Mouse (Mus musculus): ENCODE measurements around the gene Aanat. TPM values are rescaled to one million over a fixed set of nuclear protein-coding genes. Genes with fewer than 3 reads are reported as not detected.

Aanat gene
- total and polyA plus RNA-seq, 3 experiments: not detected

DNA sequence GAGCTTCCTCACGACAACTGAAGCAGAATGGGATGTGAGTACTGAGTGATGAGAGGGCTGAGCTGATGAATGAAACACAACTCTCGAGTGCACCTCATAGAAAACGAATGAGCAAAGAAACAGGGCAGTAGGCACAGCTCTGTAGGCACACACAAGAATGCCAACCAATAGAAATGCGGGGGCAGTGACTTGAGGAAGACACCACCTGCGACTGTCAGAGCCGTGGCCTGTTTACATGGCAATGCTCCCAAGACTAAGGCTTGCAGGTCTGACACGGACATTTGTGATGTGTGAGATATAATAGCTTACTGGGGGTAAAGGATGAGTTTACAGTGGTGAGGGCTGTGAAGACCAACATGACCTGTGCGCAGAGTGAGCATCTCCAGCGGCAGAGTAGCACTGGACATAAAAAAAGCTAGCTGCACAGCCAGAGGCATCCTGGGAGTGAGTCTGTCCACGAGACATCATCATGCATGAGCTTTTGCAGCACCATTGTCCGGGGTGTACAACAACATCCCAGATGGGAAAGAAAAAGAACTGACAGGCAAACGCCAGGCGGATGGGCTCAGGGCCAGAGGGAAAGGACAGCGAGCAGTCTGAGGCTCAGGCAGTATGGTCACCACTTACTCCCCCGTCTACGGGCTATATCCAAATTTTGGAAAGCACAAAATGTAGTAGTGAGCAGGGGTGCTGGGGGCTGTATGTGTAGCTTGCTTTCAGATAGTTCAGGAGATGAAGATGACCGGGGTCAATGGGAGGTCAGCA is 38.8 kb upstream of the Aanat start:
- H3K36me3 ChIP-seq (replicated peaks in 1 of 2; ENCODE audit: control insufficient read depth in 1 of 2, insufficient read depth in 1 of 2, low read length in 1 of 2): peaks cover 61 to 83% of the 10 kb centered on the region in 2 experiments
- H3K9ac ChIP-seq (ENCODE audit: insufficient read depth, low read depth): no peak overlapping the region
- dilution Hi-C loops (cut with MboI; ENCODE audit: extremely low pct_ligation_motif_present, extremely low pct_unique_long_range_greater_than_20kb, low sequenced_read_pairs) (no loop called here), in situ Hi-C loops (cut with MboI; ENCODE audit: low pct_ligation_motif_present, low pct_unique_long_range_greater_than_20kb, low sequenced_read_pairs) (no loop called here)
- no peak for DNase-seq (ENCODE audit: extremely low read depth)
- no peaks in the 10 kb centered on the region for H3K79me2 ChIP-seq (replicated peaks; ENCODE audit: control insufficient read depth, extremely low read depth, insufficient read depth, poor library complexity, severe bottlenecking)
- H3K27me3 ChIP-seq (replicated peaks): no peaks in the 10 kb centered on the region
- peaks cover 0 to 14% of the 10 kb centered on the region in 2 experiments; a peak in 2 of 4 replicates for H3K4me1 ChIP-seq (ENCODE audit: control insufficient read depth in 1 of 2, insufficient read depth in 2 of 2)
- no peak overlapping the region for H3K27ac ChIP-seq (ENCODE audit: insufficient read depth, low read depth)
- TF ChIP-seq EP300 (IDR thresholded peaks at IDR 0.05; ENCODE audit: low read length) (no peak), MAFK (IDR thresholded peaks at IDR 0.05; ENCODE audit: insufficient replicate concordance, low read length) (no peak), MAX (IDR thresholded peaks at IDR 0.05; ENCODE audit: low read length) (no peak), POLR2AphosphoS2 (IDR thresholded peaks at IDR 0.05; ENCODE audit: low read depth, low read length) (no peak), ELF1 (IDR thresholded peaks at IDR 0.05; ENCODE audit: low read depth, low read length) (no peak), BHLHE40 (IDR thresholded peaks at IDR 0.05; ENCODE audit: low read depth, low read length) (no peak), KAT2A (IDR thresholded peaks at IDR 0.05; ENCODE audit: insufficient replicate concordance, low read length) (no peak), SMC3 (IDR thresholded peaks at IDR 0.05; ENCODE audit: low read depth, low read length) (no peak), USF2 (conservative IDR thresholded peaks at IDR 0.05; ENCODE audit: low read depth, low read length) (no peak), HCFC1 (IDR thresholded peaks at IDR 0.05; ENCODE audit: low read depth, low read length) (no peak), TBP (conservative IDR thresholded peaks at IDR 0.05; ENCODE audit: low read depth, low read length) (no peak)
- no peak overlapping the region for H3K4me2 ChIP-seq (ENCODE audit: insufficient read depth, low read depth, poor library complexity, severe bottlenecking)
- H3K9me3 ChIP-seq (replicated peaks; ENCODE audit: low read length): no peaks in the 10 kb centered on the region
- H3K4me3 ChIP-seq (replicated peaks in 1 of 3; ENCODE audit: low read depth in 2 of 3, low read length in 2 of 3, poor library complexity in 1 of 3): no peak overlapping the region

DNA sequence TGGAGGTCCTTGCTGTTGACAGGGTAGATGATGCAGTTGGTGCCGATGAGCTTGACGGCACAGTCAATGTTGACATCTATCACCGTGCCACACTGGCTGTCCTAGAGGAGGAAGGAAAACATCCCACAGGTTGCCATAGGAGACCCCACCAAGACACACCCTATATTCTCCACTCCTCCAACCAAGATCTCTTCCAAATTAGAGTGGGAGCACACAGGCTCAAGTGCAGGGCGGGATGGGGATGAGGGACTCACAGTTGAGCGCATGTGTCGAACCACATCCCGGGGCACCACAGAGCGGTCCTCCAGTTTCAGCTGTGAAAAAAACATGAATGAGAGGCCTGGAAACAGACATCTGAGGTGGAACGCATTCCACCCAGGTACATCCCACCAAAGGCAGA is 37.5 kb upstream of the Aanat start:
- DNase-seq (ENCODE audit: extremely low read depth): no peak
- TF ChIP-seq E2F4 (IDR thresholded peaks at IDR 0.05; ENCODE audit: insufficient replicate concordance, low read depth, low read length) (no peak), UBTF (IDR thresholded peaks at IDR 0.05; ENCODE audit: low read depth, low read length) (no peak), TCF12 (IDR thresholded peaks at IDR 0.05; ENCODE audit: low read depth, low read length) (no peak), MAFK (IDR thresholded peaks at IDR 0.05; ENCODE audit: insufficient replicate concordance, low read length) (no peak), KAT2A (IDR thresholded peaks at IDR 0.05; ENCODE audit: insufficient replicate concordance, low read length) (no peak), CHD2 (IDR thresholded peaks at IDR 0.05; ENCODE audit: low read length) (no peak), ETS1 (conservative IDR thresholded peaks at IDR 0.05; ENCODE audit: low read depth, low read length) (no peak), BHLHE40 (IDR thresholded peaks at IDR 0.05; ENCODE audit: low read depth, low read length) (no peak), ZC3H11A (IDR thresholded peaks at IDR 0.05; ENCODE audit: low read depth, low read length) (no peak), EP300 (IDR thresholded peaks at IDR 0.05; ENCODE audit: low read length) (no peak), MAZ (IDR thresholded peaks at IDR 0.05; ENCODE audit: low read depth, low read length) (no peak), HCFC1 (IDR thresholded peaks at IDR 0.05; ENCODE audit: low read depth, low read length) (no peak), JUN (IDR thresholded peaks at IDR 0.05; ENCODE audit: insufficient read depth, low read depth, low read length) (no peak), POLR2A (IDR thresholded peaks at IDR 0.05; ENCODE audit: low read depth, low read length) (no peak), POLR2AphosphoS2 (IDR thresholded peaks at IDR 0.05; ENCODE audit: low read depth, low read length) (no peak), NRF1 (IDR thresholded peaks at IDR 0.05; ENCODE audit: low read depth, low read length) (no peak), PAX5 (IDR thresholded peaks at IDR 0.05; ENCODE audit: low read length) (no peak)
- H3K4me1 ChIP-seq (ENCODE audit: control insufficient read depth in 1 of 2, insufficient read depth in 2 of 2): peaks cover 0 to 14% of the 10 kb centered on the region in 2 experiments; a peak in 2 of 4 replicates
- no peaks in the 10 kb centered on the region for H3K79me2 ChIP-seq (replicated peaks; ENCODE audit: control insufficient read depth, extremely low read depth, insufficient read depth, poor library complexity, severe bottlenecking)
- no peaks in the 10 kb centered on the region for H3K27me3 ChIP-seq (replicated peaks)
- no peak overlapping the region for H3K27ac ChIP-seq (ENCODE audit: insufficient read depth, low read depth)
- in situ Hi-C loops (cut with MboI; ENCODE audit: low pct_ligation_motif_present, low pct_unique_long_range_greater_than_20kb, low sequenced_read_pairs) (no loop called here), dilution Hi-C loops (cut with MboI; ENCODE audit: extremely low pct_ligation_motif_present, extremely low pct_unique_long_range_greater_than_20kb, low sequenced_read_pairs) (no loop called here)
- peaks cover 48 to 83% of the 10 kb centered on the region in 2 experiments for H3K36me3 ChIP-seq (replicated peaks in 1 of 2; ENCODE audit: control insufficient read depth in 1 of 2, insufficient read depth in 1 of 2, low read length in 1 of 2)
- no peak overlapping the region for H3K4me2 ChIP-seq (ENCODE audit: insufficient read depth, low read depth, poor library complexity, severe bottlenecking)
- H3K9me3 ChIP-seq (replicated peaks; ENCODE audit: low read length): peaks cover 4% of the 10 kb centered on the region
- no peak overlapping the region for H3K4me3 ChIP-seq (replicated peaks in 1 of 3; ENCODE audit: low read depth in 2 of 3, low read length in 2 of 3, poor library complexity in 1 of 3)
- no peak overlapping the region for H3K9ac ChIP-seq (ENCODE audit: insufficient read depth, low read depth)
